Mouse (Mus musculus): ENCODE data around the gene 4930558C23Rik. TPM values are rescaled to one million over a fixed set of nuclear protein-coding genes. Genes with fewer than 3 reads are reported as not detected.
A peak's percentile ranks its signal among the peaks of the same experiment; 100 is the strongest.
"Not testable (repeated sequence)": the region's sequence is repeated elsewhere in the genome, so short reads cannot be mapped to it uniquely, and the experiment has no call there.

Gene 4930558C23Rik
- polyA plus RNA-seq (2016; fragmentation: Nextera tagmentation; extraction: Ambion mirVana): not detected in 2 replicates

GRCm38 (mm10) chr3:95402741-95403140 lies at the start of gene 4930558C23Rik:
Gene 4930558C23Rik (minus strand): TSS chr3:95402841.
- ATAC-seq (ENCODE audit: low FRiP score): no peak
- no peaks in the 10 kb centered on the region for H3K27me3 ChIP-seq
- 89% methylated on average over 3 of the region's 3 CpGs for WGBS

DNA sequence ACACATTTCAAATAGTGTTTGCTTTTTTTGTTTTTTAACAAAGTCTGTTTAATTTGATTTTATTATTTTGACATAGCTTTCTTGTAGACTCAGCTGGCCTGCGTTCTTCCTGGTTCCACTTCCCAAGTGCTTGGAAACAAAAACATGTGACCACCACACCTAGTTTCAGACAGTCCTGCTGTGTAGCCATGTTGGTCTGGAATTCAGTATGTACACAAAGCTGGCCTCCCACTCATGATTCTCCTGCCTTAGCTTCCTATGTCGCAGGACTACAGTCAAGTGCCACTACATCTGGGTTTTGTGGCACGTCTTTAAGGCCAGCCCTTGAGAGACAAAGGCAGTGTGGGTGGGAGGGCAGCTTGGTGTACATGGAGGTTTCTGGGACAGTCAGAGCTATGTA lies 48.3 kb upstream of the 4930558C23Rik start:
- Histone ChIP-seq H3K27ac (no peak overlapping the region), H3K27me3 (no peaks in the 10 kb centered on the region), H3K4me2 (replicated peaks) (no peak overlapping the region), H3K4me3 (no peak overlapping the region), H3K9me3 (replicated peaks) (no peaks in the 10 kb centered on the region), H3K36me3 (peaks cover 29% of the 10 kb centered on the region), H3K4me1 (no peaks in the 10 kb centered on the region), H3K9ac (no peak overlapping the region)
- WGBS: 92% methylated on average over 3 of the region's 3 CpGs
- no peak for ATAC-seq (ENCODE audit: low FRiP score)

More at GRCm38 (mm10) chr3:95402741-95403140, at the start of gene 4930558C23Rik:
- Histone ChIP-seq H3K4me3 (no peak within 1 kb of the TSS), H3K9ac (no peak within 1 kb of the TSS), H3K9me3 (replicated peaks) (no peaks in the 10 kb centered on the region), H3K36me3 (no peaks in the 10 kb centered on the region), H3K4me2 (replicated peaks) (no peak within 1 kb of the TSS), H3K4me1 (no peaks in the 10 kb centered on the region), H3K27ac (no peak within 1 kb of the TSS)

DNA sequence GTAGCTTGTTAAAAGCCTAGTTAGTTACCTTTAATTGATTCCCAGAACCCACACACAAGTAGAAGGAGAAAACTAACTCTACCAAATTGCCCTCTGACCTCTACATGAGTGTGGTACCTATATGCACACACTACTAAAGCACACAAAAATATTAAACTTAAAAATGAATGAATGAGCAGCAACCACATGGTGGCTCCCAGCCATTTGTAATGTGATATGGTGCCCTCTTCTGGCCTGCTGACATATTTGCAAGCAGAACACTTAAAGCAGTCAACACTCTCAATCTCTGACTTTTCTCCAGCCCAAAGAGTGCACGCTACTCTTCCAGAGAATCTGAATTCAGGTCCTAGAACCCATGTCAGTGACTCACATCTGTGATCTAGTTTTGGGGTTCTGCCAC lies 47.8 kb upstream of the 4930558C23Rik start:
- H3K9ac ChIP-seq: no peak overlapping the region
- ATAC-seq (ENCODE audit: low FRiP score): no peak
- WGBS: 53% methylated on average over 1 of the region's 1 CpGs

GRCm38 (mm10) chr3:95445311-95445710 lies 42.7 kb upstream of the 4930558C23Rik start:
- H3K4me2 ChIP-seq (replicated peaks): no peak overlapping the region
- no peak overlapping the region for H3K4me3 ChIP-seq
- WGBS: 83% methylated on average over 4 of the region's 4 CpGs
- H3K4me1 ChIP-seq: no peaks in the 10 kb centered on the region
- H3K36me3 ChIP-seq: peaks cover 8% of the 10 kb centered on the region
- no peaks in the 10 kb centered on the region for H3K9me3 ChIP-seq (replicated peaks)
- ATAC-seq (ENCODE audit: low FRiP score): no peak
- H3K27ac ChIP-seq: no peak overlapping the region
- H3K9ac ChIP-seq: no peak overlapping the region
- no peaks in the 10 kb centered on the region for H3K27me3 ChIP-seq

More for the DNA sequence above, 47.8 kb upstream of the 4930558C23Rik start:
- Histone ChIP-seq H3K9me3 (replicated peaks) (no peaks in the 10 kb centered on the region), H3K4me2 (replicated peaks) (no peak overlapping the region), H3K27ac (no peak overlapping the region), H3K4me1 (no peaks in the 10 kb centered on the region), H3K27me3 (no peaks in the 10 kb centered on the region), H3K4me3 (no peak overlapping the region), H3K36me3 (peaks cover 29% of the 10 kb centered on the region)

GRCm38 (mm10) chr3:95442406-95443117 lies 39.9 kb upstream of the 4930558C23Rik start:
- H3K4me1 ChIP-seq: no peaks in the 10 kb centered on the region
- no peak overlapping the region for H3K27ac ChIP-seq
- no peak overlapping the region for H3K4me2 ChIP-seq (replicated peaks)
- H3K36me3 ChIP-seq: peaks cover 7% of the 10 kb centered on the region
- no peak for ATAC-seq (ENCODE audit: low FRiP score)
- no peaks in the 10 kb centered on the region for H3K9me3 ChIP-seq (replicated peaks)
- no peaks in the 10 kb centered on the region for H3K27me3 ChIP-seq
- no peak overlapping the region for H3K9ac ChIP-seq
- 91% methylated on average over 5 of the region's 5 CpGs for WGBS
- no peak overlapping the region for H3K4me3 ChIP-seq

GRCm38 (mm10) chr3:95439670-95440069 lies 37.0 kb upstream of the 4930558C23Rik start:
- peaks cover 7% of the 10 kb centered on the region for H3K4me1 ChIP-seq
- H3K4me2 ChIP-seq (replicated peaks): no peak overlapping the region
- peaks cover 12% of the 10 kb centered on the region for H3K36me3 ChIP-seq
- no peak for ATAC-seq (ENCODE audit: low FRiP score)
- no peaks in the 10 kb centered on the region for H3K27me3 ChIP-seq
- no peak overlapping the region for H3K9ac ChIP-seq
- H3K27ac ChIP-seq: no peak overlapping the region
- no peak overlapping the region for H3K4me3 ChIP-seq
- H3K9me3 ChIP-seq (replicated peaks): no peaks in the 10 kb centered on the region

DNA sequence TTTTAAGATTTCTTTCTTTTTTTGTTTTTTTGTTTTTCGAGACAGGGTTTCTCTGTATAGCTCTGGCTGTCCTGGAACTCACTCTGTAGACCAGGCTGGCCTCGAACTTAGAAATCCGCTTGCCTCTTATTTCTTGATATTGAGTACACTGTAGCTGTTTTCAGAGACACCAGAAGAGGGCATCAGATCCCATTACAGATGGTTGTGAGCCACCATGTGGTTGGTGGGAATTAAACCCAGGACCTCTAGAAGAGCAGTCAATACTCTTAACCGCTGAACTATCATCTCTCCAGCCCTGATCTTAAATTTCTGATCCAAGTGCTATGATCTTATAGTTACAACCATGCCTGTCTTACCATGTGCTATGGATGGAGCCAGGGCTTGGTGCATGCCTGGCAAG lies 36.0 kb upstream of the 4930558C23Rik start:
- not testable (repeated sequence) for H3K4me1 ChIP-seq; H3K4me2 ChIP-seq (replicated peaks); H3K4me3 ChIP-seq; ATAC-seq (ENCODE audit: low FRiP score); H3K27me3 ChIP-seq; H3K27ac ChIP-seq; H3K9ac ChIP-seq; H3K9me3 ChIP-seq (replicated peaks)
- 95% methylated on average over 4 of the region's 4 CpGs for WGBS
- H3K36me3 ChIP-seq: peaks cover 12% of the 10 kb centered on the region

DNA sequence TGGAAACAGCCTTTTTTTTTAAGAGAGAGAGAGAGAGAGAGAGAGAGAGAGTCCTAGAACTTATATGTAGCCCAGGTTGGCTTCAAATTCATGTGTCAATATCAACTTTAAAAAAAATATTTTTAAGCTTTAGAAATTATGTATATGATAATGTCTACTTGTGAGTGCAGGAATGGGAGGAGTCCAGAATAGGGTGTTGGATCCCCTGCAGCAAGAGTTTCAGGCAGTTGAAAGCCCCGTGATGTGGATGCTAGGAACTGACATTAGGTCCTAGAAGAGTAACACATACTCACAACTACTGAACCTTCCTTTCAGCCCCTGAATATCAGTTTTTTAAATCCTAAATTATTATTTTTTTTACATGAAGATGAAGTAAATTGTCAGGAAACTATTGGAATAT lies 32.9 kb upstream of the 4930558C23Rik start:
- Histone ChIP-seq H3K27ac (no peak overlapping the region), H3K4me2 (replicated peaks) (peak overlapping the region; percentile 73), H3K9ac (no peak overlapping the region), H3K9me3 (replicated peaks) (no peaks in the 10 kb centered on the region), H3K4me1 (peaks cover 7% of the 10 kb centered on the region), H3K36me3 (peaks cover 12% of the 10 kb centered on the region), H3K27me3 (no peaks in the 10 kb centered on the region), H3K4me3 (no peak overlapping the region)
- WGBS: 63% methylated on average over 1 of the region's 1 CpGs
- ATAC-seq (ENCODE audit: low FRiP score): no peak

GRCm38 (mm10) chr3:95434983-95435370 lies 32.3 kb upstream of the 4930558C23Rik start:
- no peaks in the 10 kb centered on the region for H3K9me3 ChIP-seq (replicated peaks)
- peak overlapping the region; percentile 86 for H3K9ac ChIP-seq
- WGBS: 4% methylated on average over 7 of the region's 7 CpGs
- peaks cover 12% of the 10 kb centered on the region for H3K36me3 ChIP-seq
- H3K27me3 ChIP-seq: no peaks in the 10 kb centered on the region
- H3K4me2 ChIP-seq (replicated peaks): peak overlapping the region; percentile 73
- no peak overlapping the region for H3K27ac ChIP-seq
- ATAC-seq (ENCODE audit: low FRiP score): no peak
- H3K4me3 ChIP-seq: peak overlapping the region; percentile 83
- H3K4me1 ChIP-seq: peaks cover 7% of the 10 kb centered on the region

- peak; percentile 100 for ATAC-seq (ENCODE audit: low FRiP score)
- Histone ChIP-seq H3K36me3 (peaks cover 12% of the 10 kb centered on the region), H3K4me2 (replicated peaks) (peak within 1 kb of the TSS; percentile 73), H3K4me3 (peak within 1 kb of the TSS; percentile 83), H3K4me1 (peaks cover 7% of the 10 kb centered on the region), H3K27ac (peak within 1 kb of the TSS; percentile 84), H3K9me3 (replicated peaks) (no peaks in the 10 kb centered on the region), H3K9ac (peak within 1 kb of the TSS; percentile 86), H3K27me3 (no peaks in the 10 kb centered on the region)
- WGBS: under 1% methylated on average over 47 of the region's 47 CpGs
Measured at GRCm38 (mm10) chr3:95434136-95434982, 31.7 kb upstream of the 4930558C23Rik start, which contains the start of gene Arnt. Gene Arnt (plus strand): TSS chr3:95434388.

- Histone ChIP-seq H3K9ac (no peak overlapping the region), H3K27me3 (no peaks in the 10 kb centered on the region), H3K4me2 (replicated peaks) (peak overlapping the region; percentile 73), H3K27ac (0 out of 2 replicates have a peak overlapping the region, but pooled peaks have one; percentile 62), H3K9me3 (replicated peaks) (no peaks in the 10 kb centered on the region), H3K4me3 (peak overlapping the region; percentile 83), H3K4me1 (peaks cover 7% of the 10 kb centered on the region), H3K36me3 (peaks cover 12% of the 10 kb centered on the region)
- WGBS: 76% methylated on average over 10 of the region's 10 CpGs
- ATAC-seq (ENCODE audit: low FRiP score): 0 out of 2 replicates have a peak, but pooled peaks have one; percentile 6
Measured at GRCm38 (mm10) chr3:95433301-95433915, 30.8 kb upstream of the 4930558C23Rik start.

DNA sequence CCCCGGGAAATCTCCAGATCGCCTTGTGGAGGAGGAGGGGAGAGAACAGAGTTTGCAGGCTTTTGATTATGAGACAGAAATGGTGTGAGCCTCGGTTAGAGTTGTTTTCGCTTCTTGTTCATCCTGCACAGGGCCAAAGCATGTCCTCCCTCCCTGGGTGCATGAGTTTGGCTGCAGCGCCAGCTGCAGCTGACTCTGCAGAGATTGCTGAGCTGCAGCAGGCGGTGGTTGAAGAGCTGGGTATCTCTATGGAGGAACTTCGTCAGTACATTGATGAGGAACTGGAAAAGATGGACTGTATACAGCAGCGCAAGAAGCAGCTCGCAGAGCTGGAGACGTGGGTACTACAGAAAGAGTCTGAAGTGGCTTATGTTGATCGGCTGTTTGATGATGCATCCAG lies 25.8 kb upstream of the 4930558C23Rik start:
- not testable (repeated sequence) for H3K9me3 ChIP-seq (replicated peaks); ATAC-seq (ENCODE audit: low FRiP score)
- 68% methylated on average over 5 of the region's 11 CpGs for WGBS

More for the DNA sequence above, 25.8 kb upstream of the 4930558C23Rik start:
- H3K9ac ChIP-seq; H3K4me1 ChIP-seq; H3K4me2 ChIP-seq (replicated peaks); H3K27me3 ChIP-seq; H3K36me3 ChIP-seq; H3K27ac ChIP-seq; H3K4me3 ChIP-seq: not testable (repeated sequence)

All from hindbrain, embryonic 12.5 days (tissue).